Mouse (Mus musculus) regulatory T cell (primary cell): ENCODE results near the gene Pde6h.

Experiments
- in situ Hi-C: fragments of 300-600 bp; cut with MboI, MseI; formaldehyde crosslinking; loops from one replicate; pipeline ENCODE4 v1.15.1; 2025; ENCODE audit warnings: high pct_unique_total_duplicates

The Pde6h gene

DNA sequence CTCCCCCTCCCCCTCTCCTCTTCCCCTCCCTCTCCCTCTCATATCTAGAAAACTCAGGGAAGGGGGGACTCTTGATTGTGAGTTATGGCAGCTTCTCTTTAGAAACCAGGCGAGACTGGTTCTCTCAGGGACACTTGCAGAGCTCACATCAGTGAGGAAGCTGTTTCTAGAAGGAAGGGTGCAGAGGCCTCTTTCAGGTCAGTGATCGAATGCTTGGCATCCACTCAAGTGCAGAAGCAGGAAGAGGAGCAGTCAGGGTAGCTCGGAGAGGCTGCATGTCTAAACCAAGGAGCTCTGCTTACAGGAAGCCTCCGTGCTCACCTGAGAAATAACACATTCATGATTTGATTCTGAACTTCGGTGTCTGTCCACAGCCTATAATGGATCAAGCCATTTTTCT, 87.6 kb downstream of the Pde6h start:
- in situ Hi-C loops: no loop called here

- in situ Hi-C loops: no loop called here
Measured at GRCm38 (mm10) chr6:137014346-137014745, 90.7 kb downstream of the Pde6h start.

DNA sequence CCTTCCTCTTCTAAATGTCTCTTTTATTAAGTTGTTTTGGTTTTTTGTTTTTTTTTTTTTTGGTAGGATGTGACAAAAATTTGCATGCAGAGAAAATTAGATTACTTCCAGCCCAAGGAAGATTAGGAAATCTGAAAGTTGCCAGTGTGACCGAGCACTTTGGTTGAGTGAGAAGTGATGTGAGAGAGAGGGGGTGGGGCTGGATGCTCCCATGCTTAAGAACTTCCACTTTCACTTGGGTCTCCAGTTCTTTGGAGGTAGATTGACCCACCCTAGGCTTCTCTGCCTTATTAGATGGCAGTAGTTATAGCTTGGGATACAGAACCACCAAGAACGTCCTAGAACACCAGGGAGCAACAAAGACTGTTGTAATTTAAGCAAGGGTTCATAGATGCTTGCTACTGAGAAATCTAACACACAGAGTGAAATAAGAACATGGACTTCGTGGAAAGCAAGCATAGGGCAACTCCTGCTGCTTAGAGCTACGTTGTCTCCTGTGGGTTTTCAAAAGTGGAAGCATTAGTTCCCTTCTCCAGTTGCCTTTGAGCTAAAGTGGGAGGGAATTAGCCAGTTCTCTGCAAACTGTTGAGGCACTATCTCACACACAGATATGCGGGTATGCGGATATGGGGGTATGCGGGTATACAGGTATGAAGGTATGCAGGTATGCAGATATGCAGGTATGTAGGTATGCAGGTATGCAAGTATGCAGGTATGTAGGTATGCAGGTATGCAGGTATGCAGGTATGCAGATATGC, 93.8 kb downstream of the Pde6h start:
- in situ Hi-C loops: no loop called here
